Mouse (Mus musculus) intestine, embryonic 14.5 days (tissue): ENCODE results near the gene Mettl21e. TPM values are rescaled to one million over a fixed set of nuclear protein-coding genes. Genes with fewer than 3 reads are reported as not detected.
"Not testable (repeated sequence)": the region's sequence is repeated elsewhere in the genome, so short reads cannot be mapped to it uniquely, and the experiment has no call there.

Source experiments
- ATAC-seq: fragments of 200-750 bp; cut with Nextera tagmentation; replicated peaks from 2 replicates; pipeline ENCODE4 v1.8.0; 2017; ENCODE audit warnings: low read depth, moderate number of reproducible peaks, moderate TSS enrichment, moderate library complexity; ENCODE audit not compliant: low FRiP score, low TSS enrichment
- DNase-seq: peaks from one replicate; pipeline ENCODE4 v3.0.0-alpha.2; 2018; ENCODE audit warnings: low spot score
- H3K27ac ChIP-seq: fragments of 300-500 bp; sonication (generic); 2 replicates; pipeline ENCODE4 v1.5.1; 2014; ENCODE audit warnings: low read depth, mild to moderate bottlenecking, control low read depth
- H3K27me3 ChIP-seq: fragments of 300-500 bp; sonication (generic); replicated peaks from 2 replicates; pipeline ENCODE4 v1.6.1; 2014; ENCODE audit warnings: low read length, control low read depth; ENCODE audit not compliant: control insufficient read depth, insufficient read depth
- H3K36me3 ChIP-seq: fragments of 300-500 bp; sonication (generic); 2 replicates; pipeline ENCODE4 v1.6.1; 2014; ENCODE audit warnings: low read length, control low read depth; ENCODE audit not compliant: control insufficient read depth, insufficient read depth
- H3K4me1 ChIP-seq: fragments of 300-500 bp; sonication (generic); replicated peaks from 2 replicates; pipeline ENCODE4 v1.6.1; 2014; ENCODE audit warnings: low read length, control low read depth, mixed read lengths; ENCODE audit not compliant: control insufficient read depth, insufficient read depth
- H3K4me2 ChIP-seq: fragments of 300-500 bp; sonication (generic); 2 replicates; pipeline ENCODE4 v1.6.1; 2014; ENCODE audit warnings: low read length
- H3K4me3 ChIP-seq: fragments of 300-500 bp; sonication (generic); 2 replicates; pipeline ENCODE4 v1.5.1; 2014; ENCODE audit warnings: low read depth, low read length, control low read depth, mixed read lengths
- H3K9ac ChIP-seq: fragments of 300-500 bp; sonication (generic); 2 replicates; pipeline ENCODE4 v1.6.1; 2014; ENCODE audit warnings: mild to moderate bottlenecking, low read length
- H3K9me3 ChIP-seq: fragments of 300-500 bp; sonication (generic); 2 replicates; pipeline ENCODE4 v1.6.1; 2016; ENCODE audit warnings: low read length, control low read depth; ENCODE audit not compliant: control insufficient read depth
- WGBS: fragments of 180-500 bp; shearing (Covaris S2); extraction: QIAGEN DNeasy Blood & Tissue Kit; methylation state at CpG from one replicate; pipeline ENCODE4 v1.1.7; 2014; 5-methylcytosine and 5-hydroxymethylcytosine counted together
- polyA plus RNA-seq: library from polyadenylated mRNA; unstranded; fragments of >200 nt; fragmentation: Nextera tagmentation; extraction: Ambion mirVana; gene quantifications from 2 replicates; pipeline ENCODE4 v1.2.1, GENCODE M21; 2014

Mettl21e gene
- polyA plus RNA-seq, result not detected in 2 replicates

- 58% methylated on average over 1 of the region's 1 CpGs for WGBS
- H3K27me3 ChIP-seq, result no peaks in the 10 kb centered on the region
- ATAC-seq (no peak), DNase-seq (no peak)
- H3K4me3 ChIP-seq, result no peak within 1 kb of the TSS
- no peak within 1 kb of the TSS for H3K4me2 ChIP-seq
- no peak within 1 kb of the TSS for H3K9ac ChIP-seq
- H3K4me1 ChIP-seq, result no peaks in the 10 kb centered on the region
- no peaks in the 10 kb centered on the region for H3K36me3 ChIP-seq
- H3K9me3 ChIP-seq, result no peaks in the 10 kb centered on the region
- H3K27ac ChIP-seq, result no peak within 1 kb of the TSS
Observed at GRCm38 (mm10) chr1:44218876-44219275, at the start of gene Mettl21e. Mettl21e (minus strand) TSS chr1:44218961.

GRCm38 (mm10) chr1:44240440-44240839 is 21.7 kb upstream of the Mettl21e start:
- ATAC-seq, H3K9me3 ChIP-seq, H3K9ac ChIP-seq, H3K36me3 ChIP-seq, H3K27me3 ChIP-seq, H3K4me1 ChIP-seq, DNase-seq, H3K4me2 ChIP-seq, H3K27ac ChIP-seq, H3K4me3 ChIP-seq: not testable (repeated sequence)
- WGBS, result 38% methylated on average over 2 of the region's 2 CpGs

GRCm38 (mm10) chr1:44239969-44240368 is 21.2 kb upstream of the Mettl21e start:
- no peak overlapping the region for H3K9ac ChIP-seq
- H3K4me2 ChIP-seq, result no peak overlapping the region
- WGBS, result 72% methylated on average over 3 of the region's 3 CpGs
- no peaks in the 10 kb centered on the region for H3K9me3 ChIP-seq
- ATAC-seq (no peak), DNase-seq (no peak)
- H3K4me1 ChIP-seq, result no peaks in the 10 kb centered on the region
- no peak overlapping the region for H3K27ac ChIP-seq
- H3K36me3 ChIP-seq, result no peaks in the 10 kb centered on the region
- H3K27me3 ChIP-seq, result no peaks in the 10 kb centered on the region
- no peak overlapping the region for H3K4me3 ChIP-seq

GRCm38 (mm10) chr1:44237305-44237704 is 18.5 kb upstream of the Mettl21e start:
- Histone ChIP-seq H3K4me1 (no peaks in the 10 kb centered on the region), H3K9ac (no peak overlapping the region), H3K4me2 (no peak overlapping the region), H3K4me3 (no peak overlapping the region), H3K27ac (no peak overlapping the region), H3K9me3 (no peaks in the 10 kb centered on the region), H3K36me3 (no peaks in the 10 kb centered on the region), H3K27me3 (no peaks in the 10 kb centered on the region)
- no peak for ATAC-seq
- DNase-seq, result no peak
- 75% methylated on average over 2 of the region's 2 CpGs for WGBS

- no peaks in the 10 kb centered on the region for H3K9me3 ChIP-seq
- no peak for ATAC-seq
Observed at GRCm38 (mm10) chr1:44235311-44235710, 16.6 kb upstream of the Mettl21e start.

GRCm38 (mm10) chr1:44234531-44234930 is 15.8 kb upstream of the Mettl21e start:
- not testable (repeated sequence) for H3K4me2 ChIP-seq, H3K4me1 ChIP-seq, H3K4me3 ChIP-seq, H3K27ac ChIP-seq, H3K27me3 ChIP-seq, ATAC-seq, DNase-seq, H3K9me3 ChIP-seq, H3K9ac ChIP-seq, H3K36me3 ChIP-seq
- 95% methylated on average over 2 of the region's 2 CpGs for WGBS

More at GRCm38 (mm10) chr1:44235311-44235710, 16.6 kb upstream of the Mettl21e start:
- WGBS, result 82% methylated on average over 2 of the region's 2 CpGs
- Histone ChIP-seq H3K27ac (no peak overlapping the region), H3K9ac (no peak overlapping the region), H3K4me3 (no peak overlapping the region), H3K4me1 (no peaks in the 10 kb centered on the region), H3K4me2 (no peak overlapping the region), H3K27me3 (no peaks in the 10 kb centered on the region), H3K36me3 (no peaks in the 10 kb centered on the region)
- DNase-seq, result no peak

- Histone ChIP-seq H3K27me3 (no peaks in the 10 kb centered on the region), H3K4me1 (no peaks in the 10 kb centered on the region), H3K27ac (no peak overlapping the region), H3K4me3 (no peak overlapping the region), H3K36me3 (no peaks in the 10 kb centered on the region), H3K9ac (no peak overlapping the region), H3K4me2 (no peak overlapping the region), H3K9me3 (no peaks in the 10 kb centered on the region)
- DNase-seq (no peak), ATAC-seq (0 out of 2 replicates have a peak, but pooled peaks have one; percentile 50)
- WGBS, result 48% methylated on average over 2 of the region's 2 CpGs
Observed at GRCm38 (mm10) chr1:44229044-44229443, 10.3 kb upstream of the Mettl21e start.

- Histone ChIP-seq H3K27ac (no peak overlapping the region), H3K27me3 (no peaks in the 10 kb centered on the region), H3K4me1 (no peaks in the 10 kb centered on the region), H3K9ac (no peak overlapping the region), H3K4me3 (no peak overlapping the region), H3K9me3 (no peaks in the 10 kb centered on the region), H3K4me2 (no peak overlapping the region), H3K36me3 (no peaks in the 10 kb centered on the region)
- WGBS, result 60% methylated on average over 2 of the region's 2 CpGs
- ATAC-seq, result no peak
- DNase-seq, result no peak
Observed at GRCm38 (mm10) chr1:44217118-44217517, 1.6 kb downstream of the Mettl21e start.

- no peak for ATAC-seq
- WGBS, result 55% methylated on average over 2 of the region's 2 CpGs
- H3K36me3 ChIP-seq, result no peaks in the 10 kb centered on the region
- no peak overlapping the region for H3K4me2 ChIP-seq
- no peak for DNase-seq
- no peaks in the 10 kb centered on the region for H3K27me3 ChIP-seq
- H3K27ac ChIP-seq, result no peak overlapping the region
- H3K9me3 ChIP-seq, result no peaks in the 10 kb centered on the region
- H3K4me1 ChIP-seq, result no peaks in the 10 kb centered on the region
- no peak overlapping the region for H3K9ac ChIP-seq
- H3K4me3 ChIP-seq, result no peak overlapping the region
Observed at GRCm38 (mm10) chr1:44216352-44217116, 2.2 kb downstream of the Mettl21e start.
